Mouse (Mus musculus) v-Abl transformed pro-B cells (cell line): ENCODE results near the gene Vmn2r86.
"Not testable (repeated sequence)": the region's sequence is repeated elsewhere in the genome, so short reads cannot be mapped to it uniquely, and the experiment has no call there.

Experiments
- in situ Hi-C, 2 experiments: fragments of 400-800 bp; cut with MboI; formaldehyde crosslinking; loops; one replicate each; pipeline ENCODE4 v1.15.1; 2025; ENCODE audit not compliant: unreplicated experiment in 2 of 2

The Vmn2r86 gene

GRCm38 (mm10) chr10:130455950-130456349 lies at the start of gene Vmn2r86:
TSS of gene Vmn2r86 (minus strand) at chr10:130456050.
- in situ Hi-C loops: not testable (repeated sequence)

- in situ Hi-C loops: no loop called here
These were observed 41.4 kb upstream of the Vmn2r86 start, which contains the start of gene Vmn2r87 for GRCm38 (mm10) chr10:130497296-130497695. TSS of gene Vmn2r87 (minus strand) at chr10:130497396.

GRCm38 (mm10) chr10:130470311-130470760 lies 14.5 kb upstream of the Vmn2r86 start:
- in situ Hi-C loops: no loop called here

GRCm38 (mm10) chr10:130444776-130445175 lies 11.1 kb downstream of the Vmn2r86 start:
- in situ Hi-C loops: no loop called here

GRCm38 (mm10) chr10:130434185-130434898 lies 21.5 kb downstream of the Vmn2r86 start:
- in situ Hi-C loops: not testable (repeated sequence)

- in situ Hi-C loops: not testable (repeated sequence)
These were observed 26.2 kb downstream of the Vmn2r86 start, which contains the start of gene Vmn2r85 for GRCm38 (mm10) chr10:130429603-130430002. TSS of gene Vmn2r85 (minus strand) at chr10:130429703.

- in situ Hi-C loops: not testable (repeated sequence)
These were observed 33.5 kb downstream of the Vmn2r86 start for GRCm38 (mm10) chr10:130422368-130422767.

- in situ Hi-C loops: no loop called here
These were observed 35.4 kb downstream of the Vmn2r86 start for GRCm38 (mm10) chr10:130420401-130420800.

GRCm38 (mm10) chr10:130419954-130420353 lies 35.9 kb downstream of the Vmn2r86 start:
- in situ Hi-C loops: not testable (repeated sequence)

- in situ Hi-C loops: not testable (repeated sequence)
These were observed 39.5 kb downstream of the Vmn2r86 start for GRCm38 (mm10) chr10:130416352-130416751.

- in situ Hi-C loops: not testable (repeated sequence)
These were observed 43.6 kb downstream of the Vmn2r86 start for GRCm38 (mm10) chr10:130412167-130412698.

- in situ Hi-C loops: no loop called here
These were observed 61.6 kb downstream of the Vmn2r86 start, which contains the start of gene Vmn2r84 for GRCm38 (mm10) chr10:130394232-130394631. TSS of gene Vmn2r84 (minus strand) at chr10:130394332.
